Mouse (Mus musculus) midbrain, embryonic 11.5 days (tissue): ENCODE measurements around the gene Klhl9. TPM values are rescaled to one million over a fixed set of nuclear protein-coding genes. Genes with fewer than 3 reads are reported as not detected.

ENCODE experiments used
- ATAC-seq: fragments of 200-750 bp; cut with Nextera tagmentation; 2 replicates; pipeline ENCODE4 v1.8.0; 2017; ENCODE audit warnings: moderate TSS enrichment, moderate library complexity; ENCODE audit not compliant: low FRiP score
- DNase-seq: peaks from one replicate; pipeline ENCODE4 v3.0.0; 2015; ENCODE audit warnings: low spot score; ENCODE audit errors: missing footprints
- H3K27ac ChIP-seq: fragments of 300-500 bp; sonication (generic); 2 replicates; pipeline ENCODE4 v1.5.1; 2014; ENCODE audit warnings: low read depth, low read length
- H3K27me3 ChIP-seq: fragments of 300-500 bp; sonication (generic); 2 replicates; pipeline ENCODE4 v1.6.1; 2014; ENCODE audit warnings: mild to moderate bottlenecking, low read length, moderate library complexity, mixed read lengths; ENCODE audit not compliant: control insufficient read depth, insufficient read depth
- H3K36me3 ChIP-seq: fragments of 300-500 bp; sonication (generic); 2 replicates; pipeline ENCODE4 v1.6.1; 2014; ENCODE audit warnings: mild to moderate bottlenecking, low read length, moderate library complexity, mixed read lengths; ENCODE audit not compliant: control insufficient read depth, insufficient read depth
- H3K4me1 ChIP-seq: fragments of 300-500 bp; sonication (generic); 2 replicates; pipeline ENCODE4 v1.6.1; 2014; ENCODE audit warnings: low read length; ENCODE audit not compliant: control insufficient read depth, insufficient read depth
- H3K4me2 ChIP-seq: fragments of 300-500 bp; sonication (generic); 2 replicates; pipeline ENCODE4 v1.6.1; 2014; ENCODE audit warnings: mild to moderate bottlenecking, moderate library complexity
- H3K4me3 ChIP-seq: fragments of 300-500 bp; sonication (generic); 2 replicates; pipeline ENCODE4 v1.5.1; 2014; ENCODE audit warnings: low read depth, low read length
- H3K9ac ChIP-seq: fragments of 300-500 bp; sonication (generic); 2 replicates; pipeline ENCODE4 v1.6.1; 2014; ENCODE audit warnings: low read length
- H3K9me3 ChIP-seq: fragments of 300-500 bp; sonication (generic); 2 replicates; pipeline ENCODE4 v1.6.1; 2016; ENCODE audit warnings: low read length; ENCODE audit not compliant: control insufficient read depth
- WGBS: fragments of 180-500 bp; shearing (Covaris S2); extraction: QIAGEN DNeasy Blood & Tissue Kit; methylation state at CpG from one replicate; pipeline ENCODE4 v1.1.7; 2014; 5-methylcytosine and 5-hydroxymethylcytosine counted together
- polyA plus RNA-seq: library from polyadenylated mRNA; unstranded; fragments of >200 nt; fragmentation: Nextera tagmentation; extraction: Ambion mirVana; gene quantifications from 2 replicates; pipeline ENCODE4 v1.2.1, GENCODE M21; 2014

Klhl9 gene
- polyA plus RNA-seq, 1 experiment from 2014 or later, result 153 TPM

- no peak for DNase-seq
- H3K9ac ChIP-seq, result no peak overlapping the region
- H3K27me3 ChIP-seq, result no peaks in the 10 kb centered on the region
- no peak overlapping the region for H3K4me2 ChIP-seq
- H3K4me3 ChIP-seq, result no peak overlapping the region
- H3K4me1 ChIP-seq, result no peaks in the 10 kb centered on the region
- H3K36me3 ChIP-seq, result no peaks in the 10 kb centered on the region
- no peak for ATAC-seq
- H3K27ac ChIP-seq, result no peak overlapping the region
- 86% methylated on average over 6 of the region's 6 CpGs for WGBS
- H3K9me3 ChIP-seq, result no peaks in the 10 kb centered on the region
Measured at GRCm38 (mm10) chr4:88726727-88727126, 4.5 kb upstream of the Klhl9 start.

DNA sequence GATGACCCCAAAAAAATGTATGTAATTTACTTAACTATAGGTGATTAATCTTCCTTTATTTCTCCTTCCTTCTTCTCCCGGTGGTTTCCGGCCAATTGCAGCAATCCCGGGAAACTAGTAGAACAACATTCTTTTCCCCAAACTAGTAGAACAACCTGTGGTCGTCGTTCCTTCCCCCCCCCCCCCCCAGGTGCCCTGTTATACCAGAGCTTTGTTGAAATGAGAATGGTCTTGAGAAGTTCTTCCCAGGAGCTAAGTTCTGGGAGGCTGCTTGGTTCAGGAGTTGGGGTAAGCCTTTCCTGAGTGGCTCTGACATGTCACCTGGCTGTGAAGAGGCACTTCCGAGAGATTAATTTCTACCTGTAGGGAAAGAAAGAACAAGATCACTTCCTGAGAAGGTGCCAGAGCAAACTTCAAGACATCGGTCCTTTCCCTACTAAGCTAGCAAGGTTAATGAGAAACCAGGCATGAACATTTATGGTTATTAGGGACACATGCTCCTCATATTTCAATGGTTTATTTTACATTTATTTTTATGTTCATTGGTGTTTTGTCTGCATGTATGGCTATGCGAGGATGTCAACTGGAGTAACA is 1.3 kb upstream of the Klhl9 start:
- 68% methylated on average over 8 of the region's 8 CpGs for WGBS

DNA sequence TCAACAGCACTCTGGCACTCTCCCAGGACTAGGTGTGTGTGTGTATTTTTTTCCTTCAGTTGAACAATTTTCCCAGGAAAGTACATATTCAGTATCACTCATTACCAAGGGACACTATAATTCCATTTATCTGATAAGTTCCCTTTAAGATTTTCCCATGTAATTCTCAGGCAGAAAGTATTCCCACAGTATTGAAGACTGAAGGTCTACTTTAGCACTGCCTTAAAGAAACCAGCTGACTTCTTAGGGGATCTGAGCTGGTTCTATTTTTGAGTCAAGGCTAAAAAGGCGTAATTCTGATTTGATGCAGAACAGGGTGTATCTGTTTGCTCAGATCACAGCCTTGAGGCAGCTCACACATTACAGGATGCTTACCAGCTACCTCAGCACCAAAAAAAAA is 3.5 kb downstream of the Klhl9 start:
- no peak overlapping the region for H3K27ac ChIP-seq
- no peak for ATAC-seq
- peaks cover 20% of the 10 kb centered on the region for H3K4me1 ChIP-seq
- no peak overlapping the region for H3K9ac ChIP-seq
- WGBS, result 73% methylated on average over 1 of the region's 1 CpGs
- no peaks in the 10 kb centered on the region for H3K27me3 ChIP-seq
- H3K36me3 ChIP-seq, result peaks cover 13% of the 10 kb centered on the region
- peak overlapping the region; percentile 18; the same call in 1 of the 2 replicates for H3K4me3 ChIP-seq
- DNase-seq, result no peak
- H3K9me3 ChIP-seq, result no peaks in the 10 kb centered on the region
- H3K4me2 ChIP-seq, result peak overlapping the region; percentile 47

More for the DNA sequence above, 1.3 kb upstream of the Klhl9 start:
- H3K4me2 ChIP-seq, result no peak overlapping the region
- no peaks in the 10 kb centered on the region for H3K9me3 ChIP-seq
- no peaks in the 10 kb centered on the region for H3K27me3 ChIP-seq
- peaks cover 19% of the 10 kb centered on the region for H3K4me1 ChIP-seq
- no peak overlapping the region for H3K4me3 ChIP-seq
- H3K27ac ChIP-seq, result no peak overlapping the region
- DNase-seq (no peak), ATAC-seq (no peak)
- no peak overlapping the region for H3K9ac ChIP-seq
- 0 out of 2 replicates have a peak, but pooled peaks cover 3% of the 10 kb centered on the region for H3K36me3 ChIP-seq

- ATAC-seq (no peak), DNase-seq (no peak)
- Histone ChIP-seq H3K27ac (no peak overlapping the region), H3K4me1 (peaks cover 7% of the 10 kb centered on the region), H3K4me3 (no peak overlapping the region), H3K9me3 (no peaks in the 10 kb centered on the region), H3K27me3 (no peaks in the 10 kb centered on the region), H3K9ac (no peak overlapping the region), H3K36me3 (peaks cover 12% of the 10 kb centered on the region), H3K4me2 (no peak overlapping the region)
Measured at GRCm38 (mm10) chr4:88715059-88715458, 7.2 kb downstream of the Klhl9 start.

DNA sequence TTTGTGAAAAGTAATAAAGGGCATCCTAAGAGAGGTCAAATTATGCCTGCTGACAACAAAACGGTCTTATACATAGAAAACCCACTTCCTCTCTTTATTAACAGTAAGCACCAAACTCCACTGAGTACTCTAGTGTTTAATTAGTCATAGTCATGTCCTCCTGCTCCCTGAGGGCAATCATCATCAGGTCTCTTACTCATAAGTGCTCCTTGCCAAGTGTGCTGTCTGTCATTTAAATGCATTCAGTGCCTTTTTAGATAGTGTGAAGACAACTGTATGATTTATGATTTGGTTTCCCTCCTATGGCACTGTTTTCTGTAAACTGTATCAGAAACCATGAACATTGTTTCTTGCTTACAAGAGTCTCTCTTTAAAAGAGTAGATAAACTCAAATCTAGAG is 8.0 kb downstream of the Klhl9 start:
- H3K36me3 ChIP-seq, result peaks cover 12% of the 10 kb centered on the region
- no peak for ATAC-seq

DNA sequence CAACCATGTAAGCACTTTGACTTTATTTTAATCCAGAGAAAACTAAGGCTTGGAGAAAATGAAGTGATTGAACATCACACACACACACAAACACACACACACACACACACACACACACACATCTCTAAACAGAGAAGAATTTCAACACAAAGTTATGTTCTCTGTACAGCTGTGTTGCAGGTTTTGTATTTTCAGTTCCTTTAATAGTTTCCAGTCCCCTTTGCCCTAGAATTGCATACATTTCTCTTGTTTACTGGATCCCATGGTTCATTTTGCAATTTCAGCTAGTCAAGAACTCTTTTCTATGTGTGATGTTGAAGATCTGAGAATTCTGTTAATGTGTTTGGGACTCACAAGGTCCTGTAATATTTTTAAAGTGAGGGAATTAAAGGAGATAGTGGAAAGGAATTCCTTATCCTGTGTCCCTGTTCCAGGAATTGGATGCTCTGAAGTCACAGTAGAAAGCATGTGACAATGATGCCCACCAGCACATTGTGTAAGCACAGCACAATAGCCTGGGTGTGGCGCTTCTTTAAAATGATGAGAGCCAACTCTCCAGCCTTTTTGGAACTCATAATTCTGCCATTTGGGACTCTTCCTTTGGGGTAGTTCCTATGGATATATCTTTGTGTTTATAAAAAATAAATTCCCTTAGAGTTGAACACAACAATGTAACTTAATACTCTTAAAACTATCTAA is 15.0 kb downstream of the Klhl9 start:
- no peak overlapping the region for H3K9ac ChIP-seq
- H3K9me3 ChIP-seq, result no peaks in the 10 kb centered on the region
- H3K4me3 ChIP-seq, result no peak overlapping the region
- no peak overlapping the region for H3K4me2 ChIP-seq
- no peak for DNase-seq
- no peaks in the 10 kb centered on the region for H3K27me3 ChIP-seq
- no peak for ATAC-seq
- 91% methylated on average over 1 of the region's 1 CpGs for WGBS
- no peak overlapping the region for H3K27ac ChIP-seq
- no peaks in the 10 kb centered on the region for H3K4me1 ChIP-seq
- no peaks in the 10 kb centered on the region for H3K36me3 ChIP-seq

More for the DNA sequence above, 8.0 kb downstream of the Klhl9 start:
- no peak overlapping the region for H3K4me2 ChIP-seq
- no peaks in the 10 kb centered on the region for H3K9me3 ChIP-seq
- H3K27me3 ChIP-seq, result no peaks in the 10 kb centered on the region
- H3K4me1 ChIP-seq, result peaks cover 5% of the 10 kb centered on the region; the same call in 1 of the 2 replicates
- no peak overlapping the region for H3K9ac ChIP-seq
- no peak overlapping the region for H3K4me3 ChIP-seq
- WGBS, result 95% methylated on average over 1 of the region's 1 CpGs
- no peak overlapping the region for H3K27ac ChIP-seq
- no peak for DNase-seq

DNA sequence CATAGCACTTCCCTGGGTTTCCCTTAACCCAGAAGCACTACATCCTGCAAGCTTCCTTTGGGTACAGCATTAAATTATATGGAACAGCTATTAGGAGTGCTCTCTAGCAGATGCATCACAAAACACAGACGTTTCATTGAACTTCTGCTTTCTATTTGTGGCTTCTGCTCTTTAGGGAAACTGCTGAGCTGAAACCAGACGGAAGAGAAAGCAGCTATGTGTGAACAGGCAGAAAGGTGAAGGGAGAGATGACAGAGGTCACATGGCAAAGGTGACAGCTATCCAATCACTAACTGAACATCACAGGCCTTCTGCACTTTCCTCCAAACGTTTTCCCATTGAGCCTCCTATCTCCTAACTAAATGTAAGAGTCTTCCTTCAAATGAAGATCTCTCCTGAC is 16.3 kb downstream of the Klhl9 start:
- WGBS, result 53% methylated on average over 3 of the region's 3 CpGs
- no peaks in the 10 kb centered on the region for H3K27me3 ChIP-seq
- DNase-seq, result no peak
- no peak for ATAC-seq
- H3K4me3 ChIP-seq, result no peak overlapping the region
- no peak overlapping the region for H3K9ac ChIP-seq
- H3K4me1 ChIP-seq, result no peaks in the 10 kb centered on the region
- no peaks in the 10 kb centered on the region for H3K9me3 ChIP-seq
- H3K4me2 ChIP-seq, result no peak overlapping the region
- H3K36me3 ChIP-seq, result no peaks in the 10 kb centered on the region
- no peak overlapping the region for H3K27ac ChIP-seq

- no peak for DNase-seq
- Histone ChIP-seq H3K27ac (no peak overlapping the region), H3K9me3 (no peaks in the 10 kb centered on the region), H3K27me3 (no peaks in the 10 kb centered on the region), H3K4me3 (no peak overlapping the region), H3K9ac (no peak overlapping the region), H3K4me2 (no peak overlapping the region), H3K36me3 (no peaks in the 10 kb centered on the region), H3K4me1 (no peaks in the 10 kb centered on the region)
- no peak for ATAC-seq
- 92% methylated on average over 1 of the region's 1 CpGs for WGBS
Measured at GRCm38 (mm10) chr4:88699301-88699700, 23.0 kb downstream of the Klhl9 start.

- no peak overlapping the region for H3K27ac ChIP-seq
- no peak for DNase-seq
- no peaks in the 10 kb centered on the region for H3K27me3 ChIP-seq
- H3K9me3 ChIP-seq, result no peaks in the 10 kb centered on the region
- 85% methylated on average over 5 of the region's 5 CpGs for WGBS
- ATAC-seq, result no peak
- H3K9ac ChIP-seq, result no peak overlapping the region
- H3K4me2 ChIP-seq, result no peak overlapping the region
- no peaks in the 10 kb centered on the region for H3K4me1 ChIP-seq
- no peak overlapping the region for H3K4me3 ChIP-seq
- H3K36me3 ChIP-seq, result no peaks in the 10 kb centered on the region
Measured at GRCm38 (mm10) chr4:88698781-88699180, 23.5 kb downstream of the Klhl9 start.
